Mouse (Mus musculus): Measurements from ENCODE around the gene Aasdhppt.

Aasdhppt gene

GRCm38 (mm10) chr9:4309351-4310085 lies at the start of gene Aasdhppt, which contains the start of gene Kbtbd3:
Aasdhppt (minus strand) TSS chr9:4309471.
Kbtbd3 (plus strand) TSS chr9:4309833.
- peak; percentile 98 for DNase-seq (ENCODE audit: low spot score)

- DNase-seq (ENCODE audit: low spot score) = no peak
Measured at GRCm38 (mm10) chr9:4353163-4353562, 43.9 kb upstream of the Aasdhppt start.

GRCm38 (mm10) chr9:4318939-4319721 lies 9.9 kb upstream of the Aasdhppt start:
- no peak for DNase-seq (ENCODE audit: low spot score)

GRCm38 (mm10) chr9:4315746-4316145 lies 6.5 kb upstream of the Aasdhppt start:
- no peak for DNase-seq (ENCODE audit: low spot score)

- no peak for DNase-seq (ENCODE audit: low spot score)
Measured at GRCm38 (mm10) chr9:4313946-4314345, 4.7 kb upstream of the Aasdhppt start.

GRCm38 (mm10) chr9:4311162-4311561 lies 1.9 kb upstream of the Aasdhppt start:
- no peak for DNase-seq (ENCODE audit: low spot score)

- DNase-seq (ENCODE audit: low spot score) = no peak
Measured at GRCm38 (mm10) chr9:4310706-4311105, 1.4 kb upstream of the Aasdhppt start.

GRCm38 (mm10) chr9:4308628-4309350 lies 482 bp downstream of the Aasdhppt start:
- DNase-seq (ENCODE audit: low spot score) = peak; percentile 22

- no peak for DNase-seq (ENCODE audit: low spot score)
Measured at GRCm38 (mm10) chr9:4304867-4305266, 4.4 kb downstream of the Aasdhppt start.

GRCm38 (mm10) chr9:4300466-4300865 lies 8.8 kb downstream of the Aasdhppt start:
- DNase-seq (ENCODE audit: low spot score) = no peak

GRCm38 (mm10) chr9:4283850-4284249 lies 25.4 kb downstream of the Aasdhppt start:
- DNase-seq (ENCODE audit: low spot score) = no peak

GRCm38 (mm10) chr9:4266881-4267280 lies 42.4 kb downstream of the Aasdhppt start:
- DNase-seq (ENCODE audit: low spot score) = no peak

- no peak for DNase-seq (ENCODE audit: low spot score)
Measured at GRCm38 (mm10) chr9:4260746-4261090, 48.6 kb downstream of the Aasdhppt start.

- no peak for DNase-seq (ENCODE audit: low spot score)
Measured at GRCm38 (mm10) chr9:4259841-4260745, 49.2 kb downstream of the Aasdhppt start.

GRCm38 (mm10) chr9:4259074-4259473 lies 50.2 kb downstream of the Aasdhppt start:
- no peak for DNase-seq (ENCODE audit: low spot score)
